Mouse (Mus musculus) cerebellum, adult 2 months (tissue): ENCODE measurements around the gene Enkd1.

ENCODE experiments used
- CTCF ChIP-seq: fragments of 200-500 bp; IDR thresholded peaks from 2 replicates; pipeline ENCODE4 v1.5.1; 2011; ENCODE audit warnings: low read depth, mild to moderate bottlenecking, control low read depth, low read length, moderate library complexity, borderline replicate concordance; ENCODE audit not compliant: insufficient read depth
- POLR2A ChIP-seq: fragments of 200-500 bp; IDR thresholded peaks from 2 replicates; pipeline ENCODE4 v1.6.1; 2011; ENCODE audit warnings: low read length, control low read depth, borderline replicate concordance; ENCODE audit not compliant: insufficient read depth

DNA sequence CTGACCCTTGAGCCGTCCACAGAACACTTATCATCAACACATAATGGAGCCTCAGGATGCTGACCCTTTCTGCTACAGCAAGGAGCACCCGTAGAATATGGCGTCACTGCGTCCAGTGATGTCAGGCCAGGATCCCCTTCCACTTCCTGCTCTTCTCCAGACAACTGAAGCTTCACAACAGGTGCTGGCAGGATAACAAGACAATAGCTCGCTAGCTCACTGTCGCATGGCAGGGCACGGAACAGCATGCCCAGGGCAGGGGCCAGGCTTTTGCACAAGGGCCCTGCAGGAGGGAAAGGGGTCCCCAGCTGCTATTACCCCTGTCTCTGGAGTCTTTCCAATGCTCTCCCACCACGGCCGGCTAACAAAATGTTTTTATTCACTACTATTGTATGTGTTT lies 14.9 kb upstream of the Enkd1 start:
- TF ChIP-seq CTCF (no peak), POLR2A (no peak)
